Mouse (Mus musculus) erythroblast, embryonic 14.5 days (primary cell): ENCODE measurements around the gene Fmn2.

ENCODE experiments used
- GATA1 ChIP-seq: IDR thresholded peaks from 2 replicates; pipeline ENCODE4 v1.6.1; 2012; ENCODE audit warnings: low read length, inconsistent platforms, mixed read lengths
- TAL1 ChIP-seq: IDR thresholded peaks from 3 replicates; pipeline ENCODE4 v1.6.1; 2012; ENCODE audit warnings: low read length, inconsistent platforms, mixed read lengths

- TF ChIP-seq GATA1 = no peak
- no peak for TF ChIP-seq TAL1
Observed at GRCm38 (mm10) chr1:174826562-174826961, 324.9 kb downstream of the Fmn2 start.
